Mouse (Mus musculus): Measurements from ENCODE around the gene Irgc1.
"Not testable (repeated sequence)": the region's sequence is repeated elsewhere in the genome, so short reads cannot be mapped to it uniquely, and the experiment has no call there.

Gene Irgc1

DNA sequence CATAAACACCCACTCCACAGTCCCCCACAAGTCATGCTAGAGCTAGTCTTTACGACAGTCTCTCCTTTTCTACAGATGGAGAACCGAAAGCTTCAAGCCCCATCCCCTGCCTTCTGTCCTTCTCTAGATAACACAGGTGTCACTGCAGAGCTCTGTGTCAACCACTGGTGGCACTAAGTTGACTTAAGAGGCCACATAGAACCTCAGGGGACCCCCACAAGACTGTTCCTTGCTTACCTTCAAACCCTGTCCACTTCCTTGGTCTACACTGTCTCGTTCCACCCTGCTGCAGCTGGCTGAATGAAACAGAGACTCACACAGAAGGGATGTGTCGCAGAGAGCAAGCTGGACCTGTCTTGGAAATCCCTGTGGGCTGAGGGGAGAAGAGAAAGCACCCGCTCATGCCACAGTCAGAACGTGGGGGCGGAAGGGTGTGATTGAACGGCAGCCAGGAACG, at the start of gene Irgc1:
Irgc1 (minus strand) TSS at position 443 of the 457 bp plus-strand sequence.
- in situ Hi-C loops (cut with MboI, MseI): loop anchor here (10.0 kb wide), 1 partner anchor 367 kb away; the partner anchor contains the start of gene Zfp180

DNA sequence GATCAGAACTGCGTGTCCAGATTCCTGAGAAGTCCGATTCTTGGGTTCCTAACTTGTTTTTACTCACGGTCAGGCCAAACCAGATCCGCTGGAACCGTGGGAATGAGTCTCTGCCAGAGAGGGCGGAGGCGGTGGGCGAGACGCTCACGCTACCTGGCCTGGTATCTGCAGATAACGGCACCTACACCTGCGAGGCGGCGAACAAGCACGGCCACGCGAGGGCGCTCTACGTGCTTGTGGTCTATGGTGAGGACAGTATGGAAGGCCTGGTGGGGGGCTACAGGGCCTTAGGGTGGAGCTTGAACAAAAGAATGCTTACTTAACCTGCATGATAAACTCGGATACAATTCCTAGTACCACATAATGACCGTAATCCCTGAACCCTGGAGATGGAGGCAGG, 49.4 kb upstream of the Irgc1 start:
- in situ Hi-C loops (cut with MboI, MseI): no loop called here

DNA sequence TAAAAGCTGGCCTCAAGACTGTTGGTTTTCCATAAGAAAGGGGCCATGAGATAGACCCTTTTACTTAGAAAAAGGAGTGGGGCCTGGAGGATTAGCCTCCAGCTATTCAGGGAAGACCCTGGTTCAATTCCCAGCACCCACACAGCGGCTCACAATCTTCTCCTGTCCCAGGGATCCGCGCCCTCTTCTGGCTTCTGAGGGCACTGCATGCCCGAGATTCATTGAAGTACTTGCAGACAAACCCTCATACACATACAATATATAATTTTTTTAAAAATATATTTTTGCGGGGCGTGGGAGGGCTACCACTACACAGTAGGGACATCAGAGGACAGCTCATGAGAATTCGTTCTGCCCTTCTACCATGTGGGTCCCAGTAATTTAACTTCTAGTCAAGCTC, 48.8 kb upstream of the Irgc1 start:
- in situ Hi-C loops (cut with MboI, MseI): no loop called here

DNA sequence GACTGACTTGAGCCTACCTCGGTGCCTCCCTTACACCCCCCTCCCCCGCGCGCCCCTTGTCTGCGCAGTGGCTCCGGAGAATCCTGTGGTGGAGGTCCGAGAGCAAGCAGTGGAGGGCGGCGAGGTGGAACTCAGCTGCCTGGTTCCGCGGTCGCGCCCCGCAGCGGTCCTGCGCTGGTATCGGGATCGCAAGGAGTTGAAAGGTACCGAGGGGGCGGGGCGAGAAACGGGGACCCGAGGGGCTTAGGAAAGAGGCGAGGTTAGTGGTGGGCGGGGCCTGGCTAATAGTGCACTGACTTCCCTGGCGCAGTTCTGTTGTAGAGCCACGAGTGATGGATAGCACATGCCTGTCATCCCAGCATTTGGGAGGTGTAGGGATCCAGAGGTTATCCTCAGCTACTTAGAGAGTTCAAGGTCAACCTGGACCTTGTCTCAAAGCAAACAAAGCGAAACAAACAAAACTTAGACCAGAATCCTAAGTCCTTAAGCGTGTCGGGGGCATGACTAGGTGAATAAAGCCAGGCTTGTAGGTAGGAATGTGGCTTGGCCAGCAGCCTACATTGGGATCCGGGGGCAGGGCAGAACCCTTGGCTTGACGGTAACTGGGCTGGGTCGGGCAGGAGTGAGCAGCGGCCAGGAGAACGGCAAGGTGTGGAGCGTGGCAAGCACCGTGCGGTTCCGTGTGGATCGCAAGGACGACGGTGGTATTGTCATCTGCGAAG, 47.9 kb upstream of the Irgc1 start:
- in situ Hi-C loops (cut with MboI, MseI): no loop called here

DNA sequence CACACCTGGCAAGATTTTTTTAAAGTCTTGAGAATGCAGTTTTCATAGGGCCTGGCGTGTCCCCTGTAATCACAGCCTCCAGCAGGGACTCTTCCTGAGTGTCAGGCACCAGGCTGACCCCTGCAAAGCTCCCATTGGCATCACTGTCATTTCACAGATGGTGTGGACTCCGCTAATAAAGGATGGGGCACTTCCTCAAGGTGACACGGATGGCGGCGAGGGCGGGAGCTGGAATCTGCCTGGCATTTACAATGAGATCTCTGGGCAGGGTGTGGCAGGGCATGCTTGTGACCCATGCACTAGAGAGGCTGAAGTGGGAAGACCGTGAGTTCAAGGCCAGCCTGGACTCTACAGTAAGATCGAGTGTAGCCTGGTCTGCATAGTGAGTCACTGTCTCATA, 36.2 kb upstream of the Irgc1 start:
- in situ Hi-C loops (cut with MboI, MseI): no loop called here

DNA sequence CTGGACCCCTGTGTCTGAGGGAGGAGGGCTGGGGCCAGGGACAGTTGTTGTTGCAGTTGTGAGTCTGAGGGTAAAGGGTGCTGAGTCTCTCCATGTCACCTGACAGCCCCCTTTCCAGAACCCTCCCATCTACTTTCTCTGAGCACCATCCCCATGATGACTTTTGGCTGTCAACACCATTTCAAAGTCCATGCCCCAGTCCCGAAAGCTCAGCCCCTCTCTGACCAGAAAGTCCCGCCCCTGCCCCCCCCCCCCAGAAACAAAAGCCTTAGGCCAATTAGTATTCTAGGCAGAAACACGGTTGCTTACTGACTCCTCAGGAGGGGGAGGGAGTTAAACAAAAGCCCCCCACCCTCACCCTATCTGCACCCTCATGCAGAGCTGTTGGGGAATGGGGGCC, 35.3 kb upstream of the Irgc1 start:
- in situ Hi-C loops (cut with MboI, MseI): no loop called here

DNA sequence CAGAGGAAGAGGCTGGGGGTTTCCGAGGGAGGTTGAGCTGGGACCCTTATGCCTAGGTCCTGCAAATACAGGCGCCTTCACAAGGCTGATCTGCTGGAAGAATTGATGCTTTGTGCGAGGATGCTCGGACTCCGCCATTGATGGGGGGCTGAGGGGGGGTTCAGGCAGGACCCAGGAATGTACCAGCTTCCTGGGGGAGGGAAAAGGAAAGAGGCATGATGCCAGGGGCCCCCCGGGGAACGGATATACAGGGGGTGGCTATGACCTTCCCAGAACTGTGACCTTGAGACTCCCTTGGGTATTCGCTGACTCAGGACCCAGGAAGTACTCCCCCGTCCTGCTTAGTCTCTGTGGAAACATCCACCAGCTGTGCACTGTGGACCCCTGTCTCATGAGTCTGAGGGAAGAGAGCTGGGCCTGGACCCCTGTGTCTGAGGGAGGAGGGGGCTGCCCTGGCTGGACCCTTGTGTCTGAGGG, 34.6 kb upstream of the Irgc1 start:
- in situ Hi-C loops (cut with MboI, MseI): no loop called here

DNA sequence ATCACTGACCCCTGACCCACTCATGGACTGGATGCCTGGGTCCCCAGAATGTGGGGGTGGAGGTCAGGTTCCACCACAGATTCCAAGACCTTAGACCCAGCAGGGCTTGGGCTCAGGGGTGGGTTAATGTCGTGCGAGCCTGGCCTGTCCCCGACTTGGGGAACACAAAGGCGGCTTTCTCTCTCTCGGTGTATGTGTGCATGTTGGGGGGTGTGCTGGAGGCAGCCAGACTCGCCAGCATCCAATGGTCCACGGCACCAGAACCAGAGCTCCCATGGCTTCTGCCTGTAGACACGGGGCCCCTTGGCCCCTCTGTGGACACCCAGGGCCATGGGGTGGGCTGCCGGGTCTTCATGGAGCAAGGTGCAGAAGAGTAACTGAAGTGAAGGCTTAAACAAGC, 33.4 kb upstream of the Irgc1 start:
- in situ Hi-C loops (cut with MboI, MseI): no loop called here

DNA sequence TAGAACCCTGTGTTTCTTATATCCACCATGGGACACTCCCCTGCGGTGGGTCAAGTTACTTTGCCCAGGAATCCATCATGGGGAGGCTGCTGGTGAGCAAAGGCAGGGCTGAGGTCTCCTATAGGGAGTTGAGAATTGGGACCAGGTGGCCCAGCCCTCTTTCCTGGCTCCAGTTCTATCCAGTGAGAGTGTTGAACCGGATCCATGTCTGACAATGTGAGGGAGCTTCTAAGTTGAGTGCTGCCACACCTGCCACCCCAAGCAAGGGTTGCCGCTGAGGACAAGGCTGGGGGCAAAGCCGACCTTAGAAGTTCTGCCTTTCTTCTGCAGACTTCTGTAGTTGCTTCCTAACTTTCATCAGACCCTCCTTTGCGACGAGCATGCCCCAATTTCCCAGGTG, 31.2 kb upstream of the Irgc1 start:
- in situ Hi-C loops (cut with MboI, MseI): not testable (repeated sequence)

DNA sequence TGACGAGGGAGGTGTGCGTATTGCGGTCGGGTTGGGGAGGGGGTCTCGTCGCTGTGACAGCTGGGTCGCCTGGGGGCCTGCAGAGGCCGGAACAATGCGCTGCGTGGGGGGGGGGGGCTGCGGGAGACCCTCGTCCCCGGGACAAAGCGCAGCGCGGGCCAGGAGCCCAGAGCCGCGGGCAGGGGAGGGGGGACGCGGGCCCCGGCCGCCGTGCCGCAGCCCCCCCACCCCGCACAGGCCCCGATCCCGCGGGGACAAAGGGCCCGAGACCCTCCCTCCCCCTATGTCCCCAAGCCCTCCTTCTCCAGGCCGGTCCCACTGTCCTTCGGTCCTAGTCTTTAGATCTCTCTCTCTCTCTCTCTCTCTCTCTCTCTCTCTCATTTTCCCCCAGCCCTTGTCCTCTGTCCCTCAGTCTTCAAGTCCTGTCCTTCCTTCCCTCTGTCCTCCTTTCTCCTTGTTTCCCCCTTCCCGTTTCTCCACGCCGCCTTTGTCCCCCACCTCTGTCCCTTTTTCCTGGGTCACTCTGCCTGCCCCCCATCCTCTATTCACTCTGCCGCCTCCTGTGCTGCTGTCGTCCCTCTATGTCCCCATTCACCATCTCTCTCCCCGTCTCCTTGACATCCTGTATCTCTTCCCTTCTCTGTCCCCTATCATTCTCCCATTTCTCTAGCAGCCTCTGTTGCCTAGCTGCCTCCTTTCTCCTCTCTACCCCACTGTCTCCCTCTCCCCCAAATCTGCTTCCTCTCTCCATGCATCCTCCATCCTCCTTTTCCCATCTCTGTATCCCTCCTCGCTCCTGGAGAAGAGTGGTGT, 30.3 kb upstream of the Irgc1 start:
- in situ Hi-C loops (cut with MboI, MseI): no loop called here

DNA sequence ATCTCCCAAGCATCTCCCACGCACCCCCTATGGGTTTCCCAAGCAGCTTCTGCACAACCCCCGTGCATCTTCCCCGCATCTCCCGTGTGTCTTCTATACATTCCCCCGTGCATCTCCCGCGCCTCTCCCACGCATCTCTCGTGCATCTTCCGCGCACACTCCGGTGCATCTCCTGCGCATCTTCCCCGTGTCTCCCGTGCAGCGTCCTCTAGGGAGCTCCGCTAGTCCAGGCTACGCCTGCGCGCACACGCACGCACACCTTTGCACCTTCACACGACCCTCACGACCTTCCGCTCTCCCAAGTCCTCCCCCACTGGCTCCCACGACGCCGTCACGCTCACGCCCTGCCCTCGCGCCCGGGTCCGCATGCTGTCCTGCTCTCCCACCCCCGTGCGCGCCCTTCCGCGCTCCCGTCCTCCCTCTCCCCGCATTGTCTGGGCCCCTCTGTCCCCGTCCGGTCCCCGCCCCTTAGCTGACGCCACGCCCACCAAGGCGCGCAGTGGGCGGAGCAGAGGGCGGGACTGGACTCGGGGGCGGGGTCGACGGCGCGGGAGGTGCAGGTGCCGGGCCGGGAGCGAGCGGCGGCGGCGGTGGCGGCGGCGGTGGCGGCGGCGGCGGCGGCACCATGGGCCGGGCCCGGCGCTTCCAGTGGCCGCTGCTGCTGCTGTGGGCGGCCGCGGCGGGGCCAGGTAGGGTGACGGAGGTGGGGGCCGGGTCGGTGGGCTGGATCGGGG, 29.5 kb upstream of the Irgc1 start, which contains the start of gene Cadm4:
Cadm4 (plus strand) TSS at position 550 of the 734 bp plus-strand sequence.
- in situ Hi-C loops (cut with MboI, MseI): no loop called here

DNA sequence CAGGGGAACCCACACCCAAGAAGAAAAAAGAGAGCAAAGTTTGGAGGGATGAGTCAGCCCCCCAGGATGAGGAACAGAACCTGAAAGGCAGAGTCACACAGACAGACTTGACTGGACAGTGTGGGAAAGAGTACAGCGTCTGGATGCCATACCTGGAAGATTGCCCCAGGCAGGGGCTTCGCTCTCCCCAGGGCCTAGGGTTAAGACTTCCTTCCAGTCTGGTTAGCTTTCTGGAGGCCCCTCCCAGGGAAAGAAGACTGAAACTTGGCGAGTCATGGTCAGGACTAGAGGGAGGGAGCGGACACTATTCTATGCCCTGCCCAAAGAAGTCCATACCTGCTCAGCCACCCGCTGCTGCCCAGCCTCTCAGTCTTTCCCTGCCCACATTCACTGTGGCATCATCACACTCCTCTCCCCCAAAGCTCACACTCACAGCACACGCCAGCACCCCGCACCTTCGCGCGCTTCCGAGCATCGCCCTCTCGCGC, 28.9 kb upstream of the Irgc1 start:
- in situ Hi-C loops (cut with MboI, MseI): no loop called here

DNA sequence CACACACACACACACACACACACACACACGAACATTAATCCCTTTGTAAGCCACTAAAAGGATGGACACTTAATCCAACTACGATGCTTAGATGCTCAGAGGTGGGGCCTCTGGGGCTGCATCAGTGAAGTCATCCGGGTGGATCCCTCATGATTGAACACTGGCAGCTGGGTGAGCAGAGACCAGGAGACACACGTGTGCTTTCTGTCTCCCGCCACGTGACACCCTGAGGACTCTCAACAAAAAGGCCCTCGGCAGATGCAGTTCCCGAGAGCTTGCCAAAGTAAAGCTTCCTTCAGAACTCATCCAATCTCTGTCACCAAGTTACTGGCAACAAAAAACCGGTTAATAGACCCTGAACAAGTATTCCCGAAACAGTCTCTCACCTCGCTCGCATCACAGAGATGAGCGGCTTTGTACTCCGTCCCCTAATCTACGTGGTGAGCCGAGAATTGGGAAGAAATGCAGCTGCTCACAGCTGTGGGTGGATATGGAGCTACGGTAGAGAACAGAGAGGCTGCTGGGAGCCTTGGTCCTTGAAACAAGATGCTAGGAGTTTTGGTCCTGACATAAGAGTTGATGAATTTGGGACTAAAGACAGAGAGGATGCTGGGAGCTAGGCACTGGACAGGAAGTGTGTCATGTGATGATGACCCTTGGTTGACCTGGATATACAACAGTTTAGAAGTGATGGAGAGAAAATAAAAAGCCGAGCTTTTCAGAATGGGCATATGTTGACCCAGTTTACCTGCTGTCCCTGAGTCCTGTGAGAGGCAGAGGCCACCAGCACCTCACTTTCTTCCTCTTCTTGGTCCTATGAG, 28.2 kb upstream of the Irgc1 start:
- in situ Hi-C loops (cut with MboI, MseI): no loop called here

DNA sequence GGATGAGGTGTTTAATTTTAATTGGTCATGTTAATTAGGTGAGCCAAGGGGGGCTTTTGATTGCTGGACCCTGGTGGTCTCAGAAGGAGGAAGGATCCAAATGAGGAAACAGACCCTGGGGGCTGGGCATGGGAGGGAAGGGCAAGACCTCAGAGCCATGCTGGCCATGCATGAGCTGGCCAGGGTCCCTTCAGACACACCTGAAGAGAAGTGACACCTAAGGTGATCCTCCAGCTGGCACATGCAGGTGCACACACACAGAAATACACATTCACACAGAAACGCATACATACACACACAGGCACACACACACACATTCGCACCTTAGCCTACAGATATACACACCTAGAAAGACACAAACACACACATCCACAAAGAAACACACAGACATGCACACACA, 27.6 kb upstream of the Irgc1 start:
- in situ Hi-C loops (cut with MboI, MseI): no loop called here

DNA sequence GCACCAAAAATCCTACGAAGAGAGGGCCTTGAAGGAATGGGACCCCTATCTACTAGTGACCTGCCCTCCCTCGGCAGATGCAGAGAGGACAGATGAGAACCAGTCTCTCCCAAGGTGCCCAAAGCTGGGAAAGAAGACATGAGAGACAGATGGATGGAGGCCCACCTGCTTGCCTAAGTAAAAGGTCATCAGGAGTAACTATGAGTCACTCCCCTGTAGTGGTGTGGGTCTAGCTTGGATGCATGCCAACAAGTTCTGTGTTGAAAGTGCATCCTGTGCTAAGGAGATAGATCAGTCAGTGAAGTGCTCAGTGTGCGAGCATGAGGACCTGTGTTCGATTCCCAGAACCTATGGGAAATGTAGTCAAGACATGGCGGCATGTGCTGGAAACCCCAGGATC, 26.8 kb upstream of the Irgc1 start:
- in situ Hi-C loops (cut with MboI, MseI): no loop called here

DNA sequence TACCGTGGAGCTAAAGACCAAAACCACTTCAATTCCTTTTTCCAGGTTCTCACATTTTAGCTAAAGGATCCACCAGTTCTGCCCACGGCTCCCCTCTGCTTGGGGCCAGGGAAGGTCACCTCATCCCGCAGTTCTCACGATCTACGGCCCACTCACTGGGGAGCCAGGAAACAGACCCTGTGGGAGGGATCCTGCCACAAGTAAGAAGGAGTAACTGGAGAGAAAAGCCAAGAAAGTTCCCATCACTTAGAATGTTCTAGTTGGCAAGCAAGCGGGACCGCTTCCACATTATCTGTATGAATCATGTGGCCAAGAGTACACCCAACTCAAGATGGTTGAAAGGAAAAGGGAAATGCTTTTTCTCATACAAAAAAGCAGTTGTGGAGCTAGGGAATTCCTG, 24.8 kb upstream of the Irgc1 start:
- in situ Hi-C loops (cut with MboI, MseI): no loop called here

DNA sequence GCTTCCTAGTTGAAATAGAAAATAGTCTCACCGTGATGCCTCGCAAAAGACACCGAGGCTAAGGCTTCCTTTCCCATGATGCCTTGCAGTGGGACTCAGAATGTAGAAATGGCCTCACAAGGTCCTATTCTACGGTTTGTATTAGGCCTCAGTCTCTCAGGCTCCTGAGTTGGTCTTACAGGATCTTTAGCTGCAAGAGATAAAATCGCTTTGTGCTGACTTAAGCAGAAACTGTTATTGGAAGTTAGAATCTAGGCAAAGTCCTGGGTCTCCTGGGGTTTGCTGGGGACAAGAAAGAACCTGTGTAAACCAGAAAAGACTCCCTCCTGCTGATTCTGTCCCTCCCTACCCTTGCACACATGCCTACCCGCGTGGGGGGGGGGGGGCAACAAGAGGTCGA, 24.2 kb upstream of the Irgc1 start:
- in situ Hi-C loops (cut with MboI, MseI): no loop called here

DNA sequence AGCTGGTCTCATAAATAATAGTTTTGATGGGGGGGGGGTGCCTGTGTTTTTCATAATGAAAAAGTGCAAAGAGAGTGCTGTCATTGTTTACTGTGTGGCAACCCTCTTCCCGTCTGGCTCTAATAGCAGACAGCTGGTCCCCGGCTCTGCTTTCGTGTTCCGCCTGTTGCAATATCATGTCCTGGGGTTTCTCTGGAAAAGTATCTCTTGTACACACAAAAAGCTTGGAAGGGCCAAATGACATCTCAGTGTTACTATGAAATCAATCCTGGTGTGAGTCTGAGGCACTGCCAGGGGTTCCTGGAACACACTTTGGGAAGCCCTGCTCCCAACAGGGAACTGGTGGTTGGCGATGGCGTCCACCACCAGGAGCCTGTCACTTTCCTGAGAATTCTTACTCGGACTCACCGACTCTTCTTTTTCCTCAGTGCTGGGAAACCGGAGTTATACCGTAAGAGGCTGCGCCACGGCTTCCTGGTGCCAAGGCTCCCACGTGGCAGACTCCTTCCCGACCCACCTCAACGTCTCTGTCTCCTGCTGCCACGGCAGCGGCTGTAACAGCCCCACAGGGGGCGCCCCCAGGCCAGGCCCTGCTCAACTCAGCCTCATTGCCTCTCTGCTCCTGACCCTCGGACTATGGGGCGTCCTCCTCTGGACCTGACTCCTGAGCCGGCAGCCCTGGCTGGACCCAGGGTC, 22.9 kb upstream of the Irgc1 start:
- in situ Hi-C loops (cut with MboI, MseI): no loop called here

DNA sequence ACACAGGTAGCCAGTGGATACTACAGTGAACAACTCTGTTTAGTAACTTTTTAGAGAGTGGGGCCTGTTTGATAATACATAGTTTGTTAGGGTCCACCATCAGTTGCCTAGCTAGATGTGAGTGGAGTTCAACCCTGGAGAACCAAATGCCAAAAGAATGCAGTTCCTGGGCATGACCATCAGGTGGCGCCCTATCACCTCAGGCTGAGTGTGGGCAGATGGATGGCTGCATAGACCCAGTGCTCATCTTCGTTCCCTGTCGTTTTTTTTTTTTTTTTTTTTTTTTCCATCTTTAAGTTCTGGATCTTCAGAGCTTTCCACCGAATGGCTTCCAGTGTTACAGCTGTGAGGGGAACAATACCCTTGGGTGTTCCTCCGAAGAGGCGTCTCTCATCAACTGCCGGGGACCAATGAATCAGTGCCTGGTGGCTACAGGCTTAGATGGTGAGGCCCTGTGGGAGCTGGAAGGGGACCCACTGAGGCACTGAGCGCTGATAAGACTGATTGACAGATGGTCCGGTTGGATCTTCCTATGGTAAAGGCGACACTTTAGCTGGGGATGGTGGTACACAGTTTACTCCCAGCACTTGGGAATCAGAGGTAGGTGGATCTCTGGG, 21.9 kb upstream of the Irgc1 start:
- in situ Hi-C loops (cut with MboI, MseI): no loop called here

DNA sequence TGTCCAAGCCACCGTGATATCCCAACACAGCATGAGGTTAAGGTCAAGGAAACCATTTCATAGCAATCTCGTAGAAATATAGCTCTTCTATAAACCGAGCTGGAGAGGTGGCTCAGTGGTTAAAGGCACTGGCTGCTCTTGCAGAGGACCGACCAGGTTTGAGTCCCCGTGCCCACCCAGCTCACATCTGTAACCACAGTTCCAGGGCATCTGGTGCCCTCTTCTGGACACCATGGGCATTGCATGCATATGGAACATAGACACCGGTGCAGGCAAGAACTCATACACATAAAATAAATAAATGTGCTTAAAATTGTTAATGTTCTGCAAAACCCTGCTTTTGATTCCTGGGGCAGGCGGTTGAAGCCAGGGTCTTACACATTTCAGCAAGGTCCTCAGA, 20.8 kb upstream of the Irgc1 start:
- in situ Hi-C loops (cut with MboI, MseI): no loop called here
